Mouse (Mus musculus): ENCODE measurements at regions not wholly inside any gene's neighbourhood (a gene's known extent, or its start where the extent isn't known, plus 50 kb on each side); places are given as distances from the start of the nearest gene placed in this dataset.

- Histone ChIP-seq H3K9me3 (replicated peaks) (no peaks in the 10 kb centered on the region), H3K9ac (no peak overlapping the region), H3K4me2 (replicated peaks) (no peak overlapping the region), H3K36me3 (no peaks in the 10 kb centered on the region), H3K27ac (no peak overlapping the region), H3K4me1 (peaks cover 6% of the 10 kb centered on the region), H3K27me3 (no peaks in the 10 kb centered on the region), H3K4me3 (no peak overlapping the region)
- ATAC-seq (ENCODE audit: low FRiP score) = no peak
- 66% methylated on average over 6 of the region's 6 CpGs for WGBS
Observed at GRCm38 (mm10) chr14:48837181-48837580, 163.6 kb upstream of the Otx2 start.

- Histone ChIP-seq H3K4me2 (replicated peaks) (no peak overlapping the region), H3K4me3 (no peak overlapping the region), H3K27ac (no peak overlapping the region), H3K9ac (no peak overlapping the region), H3K27me3 (no peaks in the 10 kb centered on the region), H3K9me3 (replicated peaks) (no peaks in the 10 kb centered on the region), H3K4me1 (peaks cover 6% of the 10 kb centered on the region), H3K36me3 (no peaks in the 10 kb centered on the region)
- WGBS = 65% methylated on average over 2 of the region's 2 CpGs
- ATAC-seq (ENCODE audit: low FRiP score) = no peak
Observed at GRCm38 (mm10) chr14:48836071-48836470, 162.5 kb upstream of the Otx2 start.

GRCm38 (mm10) chr14:48834416-48834815 is 160.8 kb upstream of the Otx2 start:
- ATAC-seq (ENCODE audit: low FRiP score) = no peak
- no peaks in the 10 kb centered on the region for H3K27me3 ChIP-seq
- H3K9ac ChIP-seq = no peak overlapping the region
- H3K36me3 ChIP-seq = no peaks in the 10 kb centered on the region
- WGBS = 97% methylated on average over 2 of the region's 2 CpGs
- H3K27ac ChIP-seq = no peak overlapping the region
- no peak overlapping the region for H3K4me3 ChIP-seq
- H3K4me1 ChIP-seq = peaks cover 6% of the 10 kb centered on the region
- no peaks in the 10 kb centered on the region for H3K9me3 ChIP-seq (replicated peaks)
- no peak overlapping the region for H3K4me2 ChIP-seq (replicated peaks)

- Histone ChIP-seq H3K4me1 (no peaks in the 10 kb centered on the region), H3K27me3 (no peaks in the 10 kb centered on the region), H3K36me3 (no peaks in the 10 kb centered on the region), H3K9me3 (replicated peaks) (no peaks in the 10 kb centered on the region), H3K4me3 (no peak overlapping the region), H3K4me2 (replicated peaks) (no peak overlapping the region), H3K9ac (no peak overlapping the region), H3K27ac (no peak overlapping the region)
- WGBS = 49% methylated on average over 5 of the region's 5 CpGs
- no peak for ATAC-seq (ENCODE audit: low FRiP score)
Observed at GRCm38 (mm10) chr14:48826421-48826820, 152.8 kb upstream of the Otx2 start.

GRCm38 (mm10) chr14:48824375-48824774 is 150.8 kb upstream of the Otx2 start:
- H3K4me3 ChIP-seq = no peak overlapping the region
- no peak for ATAC-seq (ENCODE audit: low FRiP score)
- no peak overlapping the region for H3K27ac ChIP-seq
- no peaks in the 10 kb centered on the region for H3K36me3 ChIP-seq
- WGBS = 72% methylated on average over 3 of the region's 3 CpGs
- H3K9me3 ChIP-seq (replicated peaks) = no peaks in the 10 kb centered on the region
- no peak overlapping the region for H3K4me2 ChIP-seq (replicated peaks)
- no peak overlapping the region for H3K9ac ChIP-seq
- no peaks in the 10 kb centered on the region for H3K27me3 ChIP-seq
- H3K4me1 ChIP-seq = no peaks in the 10 kb centered on the region

GRCm38 (mm10) chr14:48815941-48816340 is 142.3 kb upstream of the Otx2 start:
- no peak overlapping the region for H3K27ac ChIP-seq
- ATAC-seq (ENCODE audit: low FRiP score) = no peak
- WGBS = 81% methylated on average over 3 of the region's 3 CpGs
- H3K4me2 ChIP-seq (replicated peaks) = no peak overlapping the region
- H3K4me3 ChIP-seq = no peak overlapping the region
- H3K36me3 ChIP-seq = no peaks in the 10 kb centered on the region
- no peaks in the 10 kb centered on the region for H3K27me3 ChIP-seq
- no peak overlapping the region for H3K9ac ChIP-seq
- H3K4me1 ChIP-seq = no peaks in the 10 kb centered on the region
- no peaks in the 10 kb centered on the region for H3K9me3 ChIP-seq (replicated peaks)

- H3K4me3 ChIP-seq = no peak overlapping the region
- no peaks in the 10 kb centered on the region for H3K36me3 ChIP-seq
- ATAC-seq (ENCODE audit: low FRiP score) = no peak
- no peak overlapping the region for H3K4me2 ChIP-seq (replicated peaks)
- no peaks in the 10 kb centered on the region for H3K4me1 ChIP-seq
- no peak overlapping the region for H3K27ac ChIP-seq
- no peaks in the 10 kb centered on the region for H3K27me3 ChIP-seq
- WGBS = 36% methylated on average over 8 of the region's 8 CpGs
- no peaks in the 10 kb centered on the region for H3K9me3 ChIP-seq (replicated peaks)
- H3K9ac ChIP-seq = no peak overlapping the region
Observed at GRCm38 (mm10) chr14:48815231-48815728, 141.7 kb upstream of the Otx2 start.

- Histone ChIP-seq H3K4me2 (replicated peaks) (no peak overlapping the region), H3K4me3 (no peak overlapping the region), H3K9me3 (replicated peaks) (no peaks in the 10 kb centered on the region), H3K36me3 (no peaks in the 10 kb centered on the region), H3K9ac (no peak overlapping the region), H3K4me1 (no peaks in the 10 kb centered on the region), H3K27ac (no peak overlapping the region), H3K27me3 (no peaks in the 10 kb centered on the region)
- WGBS = 72% methylated on average over 11 of the region's 11 CpGs
- ATAC-seq (ENCODE audit: low FRiP score) = no peak
Observed at GRCm38 (mm10) chr14:48812741-48813495, 139.3 kb upstream of the Otx2 start.

- Histone ChIP-seq H3K4me3 (no peak overlapping the region), H3K27ac (no peak overlapping the region), H3K9me3 (replicated peaks) (no peaks in the 10 kb centered on the region), H3K27me3 (no peaks in the 10 kb centered on the region), H3K36me3 (no peaks in the 10 kb centered on the region), H3K9ac (no peak overlapping the region), H3K4me2 (replicated peaks) (no peak overlapping the region), H3K4me1 (peaks cover 13% of the 10 kb centered on the region)
- ATAC-seq (ENCODE audit: low FRiP score) = no peak
- WGBS = 93% methylated on average over 4 of the region's 4 CpGs
Observed at GRCm38 (mm10) chr14:48804098-48804497, 130.5 kb upstream of the Otx2 start.

GRCm38 (mm10) chr14:48801283-48801682 is 127.7 kb upstream of the Otx2 start:
- no peaks in the 10 kb centered on the region for H3K36me3 ChIP-seq
- peaks cover 13% of the 10 kb centered on the region for H3K4me1 ChIP-seq
- 0 out of 2 replicates have a peak overlapping the region, but pooled peaks have one; percentile 3 for H3K4me2 ChIP-seq (replicated peaks)
- H3K9me3 ChIP-seq (replicated peaks) = no peaks in the 10 kb centered on the region
- no peak overlapping the region for H3K27ac ChIP-seq
- H3K9ac ChIP-seq = no peak overlapping the region
- ATAC-seq (ENCODE audit: low FRiP score) = no peak
- H3K27me3 ChIP-seq = no peaks in the 10 kb centered on the region
- no peak overlapping the region for H3K4me3 ChIP-seq
- 48% methylated on average over 14 of the region's 14 CpGs for WGBS

- 23% methylated on average over 5 of the region's 5 CpGs for WGBS
- no peak for ATAC-seq (ENCODE audit: low FRiP score)
- no peak overlapping the region for H3K4me3 ChIP-seq
- H3K9me3 ChIP-seq (replicated peaks) = no peaks in the 10 kb centered on the region
- H3K36me3 ChIP-seq = no peaks in the 10 kb centered on the region
- H3K9ac ChIP-seq = no peak overlapping the region
- H3K4me2 ChIP-seq (replicated peaks) = no peak overlapping the region
- peaks cover 13% of the 10 kb centered on the region for H3K4me1 ChIP-seq
- no peaks in the 10 kb centered on the region for H3K27me3 ChIP-seq
- no peak overlapping the region for H3K27ac ChIP-seq
Observed at GRCm38 (mm10) chr14:48800857-48801256, 127.2 kb upstream of the Otx2 start.

GRCm38 (mm10) chr14:48800100-48800449 is 126.5 kb upstream of the Otx2 start:
- Histone ChIP-seq H3K4me2 (replicated peaks) (no peak overlapping the region), H3K36me3 (no peaks in the 10 kb centered on the region)
- ATAC-seq (ENCODE audit: low FRiP score) = no peak

GRCm38 (mm10) chr14:48799442-48800099 is 126.0 kb upstream of the Otx2 start:
- Histone ChIP-seq H3K4me3 (no peak overlapping the region), H3K4me1 (peaks cover 13% of the 10 kb centered on the region), H3K27ac (no peak overlapping the region), H3K27me3 (no peaks in the 10 kb centered on the region), H3K4me2 (replicated peaks) (no peak overlapping the region), H3K9me3 (replicated peaks) (no peaks in the 10 kb centered on the region), H3K9ac (no peak overlapping the region), H3K36me3 (no peaks in the 10 kb centered on the region)
- no peak for ATAC-seq (ENCODE audit: low FRiP score)
- WGBS = 60% methylated on average over 10 of the region's 10 CpGs

More at GRCm38 (mm10) chr14:48800100-48800449, 126.5 kb upstream of the Otx2 start:
- Histone ChIP-seq H3K4me1 (peaks cover 13% of the 10 kb centered on the region), H3K9ac (no peak overlapping the region), H3K4me3 (no peak overlapping the region), H3K9me3 (replicated peaks) (no peaks in the 10 kb centered on the region), H3K27ac (no peak overlapping the region), H3K27me3 (no peaks in the 10 kb centered on the region)
- WGBS = 44% methylated on average over 4 of the region's 4 CpGs
